ENCODE assay signal across 13 mouse cellular contexts in the genomic region with DNA sequence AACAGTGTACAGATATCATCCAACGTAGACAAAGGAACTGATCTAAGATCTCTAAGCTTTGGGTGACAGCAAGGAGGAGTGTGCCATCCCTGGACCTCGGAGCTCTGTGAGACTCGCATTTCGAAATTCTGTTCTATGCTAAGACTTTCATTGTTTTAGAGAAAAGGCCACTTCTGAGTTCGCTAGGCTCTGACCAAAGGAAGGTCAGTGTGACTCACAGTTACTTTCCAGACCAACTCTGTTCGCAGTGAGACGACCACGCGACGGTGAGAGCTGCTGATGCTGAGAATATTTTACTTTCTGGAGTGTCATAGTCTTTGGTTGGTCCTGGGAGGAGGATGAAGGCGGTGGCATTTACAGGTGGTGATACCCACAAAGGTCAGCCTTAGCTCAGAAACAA.
"Had no signal": no experiment of that assay in that cellular context is flagged by ENCODE, and none has a peak within 500 bp of the region (broad histone marks: within the 10 kb centered on the region; RNA-seq: fewer than 3 reads in every experiment).

No protein-coding gene starts in this region.

- DNase-seq: gastrocnemius, postnatal 10 days; gastrocnemius, postnatal 25 days; heart, adult 18-20 months; heart, postnatal 10 days; heart, postnatal 4 days; kidney, adult 18-20 months; kidney, adult 8-10 months; kidney, postnatal 10 days; kidney, postnatal 25 days; kidney, postnatal 4 days; liver; liver, embryonic 13.5 days; liver, postnatal 0 days had no signal
